Mouse (Mus musculus): ENCODE results near the gene Invs. TPM values are rescaled to one million over a fixed set of nuclear protein-coding genes. Genes with fewer than 3 reads are reported as not detected.
"Not testable (repeated sequence)": the region's sequence is repeated elsewhere in the genome, so short reads cannot be mapped to it uniquely, and the experiment has no call there.

The Invs gene
- polyA plus RNA-seq, 1 experiment from 2014 or later, result 1.9 TPM

DNA sequence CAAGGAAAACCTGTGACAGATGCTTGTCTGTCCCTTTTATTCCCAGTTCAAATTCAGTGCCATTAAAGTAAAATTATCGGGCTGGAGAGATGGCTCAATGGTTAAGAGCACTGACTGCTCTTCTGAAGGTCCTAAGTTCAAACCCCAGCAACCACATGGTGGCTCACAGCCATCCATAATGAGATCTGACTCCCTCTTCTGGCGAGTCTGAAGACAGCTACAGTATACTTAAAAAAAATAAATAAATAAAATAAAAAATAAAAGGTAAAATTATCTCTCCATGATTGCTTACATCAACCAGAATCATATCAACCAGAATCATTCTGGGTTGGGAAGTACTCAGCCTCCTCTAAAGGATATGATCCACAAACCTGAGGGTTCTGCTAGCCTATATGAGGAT is 48.5 kb downstream of the Invs start:
- Histone ChIP-seq H3K36me3 (replicated peaks) (no peaks in the 10 kb centered on the region), H3K27me3 (no peaks in the 10 kb centered on the region), H3K27ac (replicated peaks) (no peak overlapping the region), H3K4me3 (replicated peaks) (no peak overlapping the region), H3K9me3 (replicated peaks) (no peaks in the 10 kb centered on the region), H3K4me2 (no peak overlapping the region), H3K4me1 (replicated peaks) (no peaks in the 10 kb centered on the region), H3K9ac (no peak overlapping the region)
- WGBS (ENCODE audit: insufficient replicate concordance), result 49% methylated on average over 2 of the region's 2 CpGs
- no peak for ATAC-seq (ENCODE audit: insufficient read depth)

- 53% methylated on average over 6 of the region's 6 CpGs for WGBS (ENCODE audit: insufficient replicate concordance)
- H3K4me2 ChIP-seq, result no peak overlapping the region
- H3K9me3 ChIP-seq (replicated peaks), result no peaks in the 10 kb centered on the region
- H3K4me1 ChIP-seq (replicated peaks), result no peaks in the 10 kb centered on the region
- H3K27ac ChIP-seq (replicated peaks), result no peak overlapping the region
- no peaks in the 10 kb centered on the region for H3K36me3 ChIP-seq (replicated peaks)
- H3K9ac ChIP-seq, result no peak overlapping the region
- H3K4me3 ChIP-seq (replicated peaks), result no peak overlapping the region
- H3K27me3 ChIP-seq, result no peaks in the 10 kb centered on the region
- 0 out of 2 replicates have a peak, but pooled peaks have one; percentile 34 for ATAC-seq (ENCODE audit: insufficient read depth)
These were observed 53.0 kb downstream of the Invs start for GRCm38 (mm10) chr4:48332453-48333051.

- Histone ChIP-seq H3K9ac (no peak overlapping the region), H3K36me3 (replicated peaks) (no peaks in the 10 kb centered on the region), H3K4me2 (no peak overlapping the region), H3K9me3 (replicated peaks) (no peaks in the 10 kb centered on the region), H3K27me3 (no peaks in the 10 kb centered on the region), H3K27ac (replicated peaks) (no peak overlapping the region), H3K4me3 (replicated peaks) (no peak overlapping the region), H3K4me1 (replicated peaks) (no peaks in the 10 kb centered on the region)
- no peak for ATAC-seq (ENCODE audit: insufficient read depth)
- 36% methylated on average over 7 of the region's 7 CpGs for WGBS (ENCODE audit: insufficient replicate concordance)
These were observed 55.6 kb downstream of the Invs start for GRCm38 (mm10) chr4:48334927-48335763.

GRCm38 (mm10) chr4:48342705-48343104 is 63.1 kb downstream of the Invs start:
- Histone ChIP-seq H3K9me3 (replicated peaks) (no peaks in the 10 kb centered on the region), H3K4me3 (replicated peaks) (no peak overlapping the region), H3K27me3 (no peaks in the 10 kb centered on the region), H3K9ac (no peak overlapping the region), H3K27ac (replicated peaks) (no peak overlapping the region), H3K4me2 (no peak overlapping the region), H3K4me1 (replicated peaks) (no peaks in the 10 kb centered on the region), H3K36me3 (replicated peaks) (no peaks in the 10 kb centered on the region)
- ATAC-seq (ENCODE audit: insufficient read depth), result no peak
- WGBS (ENCODE audit: insufficient replicate concordance), result 55% methylated on average over 4 of the region's 4 CpGs

- ATAC-seq (ENCODE audit: insufficient read depth), result no peak
- H3K4me2 ChIP-seq, result no peak overlapping the region
- 54% methylated on average over 3 of the region's 3 CpGs for WGBS (ENCODE audit: insufficient replicate concordance)
These were observed 82.8 kb downstream of the Invs start for GRCm38 (mm10) chr4:48362367-48362766.

DNA sequence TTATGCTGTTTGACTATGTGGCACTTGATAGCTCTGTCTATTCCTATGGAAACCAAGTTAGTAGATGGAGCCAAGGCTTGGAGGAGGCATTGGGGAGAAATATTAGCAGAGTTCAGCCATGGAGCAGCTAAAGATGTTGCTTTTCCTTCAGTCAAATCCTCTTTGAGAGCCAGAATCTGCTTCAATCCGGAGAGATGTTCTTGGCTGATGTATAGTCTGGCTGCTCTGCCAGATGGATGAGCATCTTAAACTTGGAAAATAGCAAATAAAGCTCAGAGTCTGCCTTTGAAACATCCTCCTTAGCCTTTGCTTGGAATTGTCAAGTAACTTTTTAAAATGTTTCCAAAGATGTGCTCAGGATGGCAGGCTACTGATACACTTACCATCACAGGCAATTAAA is 91.5 kb downstream of the Invs start:
- no peak overlapping the region for H3K4me2 ChIP-seq
- no peak overlapping the region for H3K27ac ChIP-seq (replicated peaks)
- no peak for ATAC-seq (ENCODE audit: insufficient read depth)
- H3K9ac ChIP-seq, result no peak overlapping the region
- no peak overlapping the region for H3K4me3 ChIP-seq (replicated peaks)
- no peaks in the 10 kb centered on the region for H3K4me1 ChIP-seq (replicated peaks)
- H3K36me3 ChIP-seq (replicated peaks), result no peaks in the 10 kb centered on the region
- no peaks in the 10 kb centered on the region for H3K27me3 ChIP-seq
- H3K9me3 ChIP-seq (replicated peaks), result no peaks in the 10 kb centered on the region
- 61% methylated on average over 1 of the region's 1 CpGs for WGBS (ENCODE audit: insufficient replicate concordance)

More at GRCm38 (mm10) chr4:48362367-48362766, 82.8 kb downstream of the Invs start:
- Histone ChIP-seq H3K4me1 (replicated peaks) (no peaks in the 10 kb centered on the region), H3K9me3 (replicated peaks) (no peaks in the 10 kb centered on the region), H3K36me3 (replicated peaks) (no peaks in the 10 kb centered on the region), H3K4me3 (replicated peaks) (no peak overlapping the region), H3K27ac (replicated peaks) (no peak overlapping the region), H3K27me3 (no peaks in the 10 kb centered on the region), H3K9ac (no peak overlapping the region)

- Histone ChIP-seq H3K4me1 (replicated peaks) (no peaks in the 10 kb centered on the region), H3K9ac (no peak overlapping the region), H3K27me3 (no peaks in the 10 kb centered on the region), H3K4me3 (replicated peaks) (no peak overlapping the region), H3K27ac (replicated peaks) (no peak overlapping the region), H3K9me3 (replicated peaks) (no peaks in the 10 kb centered on the region), H3K4me2 (no peak overlapping the region), H3K36me3 (replicated peaks) (no peaks in the 10 kb centered on the region)
- ATAC-seq (ENCODE audit: insufficient read depth), result no peak
- WGBS (ENCODE audit: insufficient replicate concordance), result 11% methylated on average over 2 of the region's 2 CpGs
These were observed 101.4 kb downstream of the Invs start for GRCm38 (mm10) chr4:48380940-48381339.

GRCm38 (mm10) chr4:48382506-48382905 is 102.9 kb downstream of the Invs start:
- no peak overlapping the region for H3K9ac ChIP-seq
- H3K9me3 ChIP-seq (replicated peaks), result no peaks in the 10 kb centered on the region
- no peak for ATAC-seq (ENCODE audit: insufficient read depth)
- H3K4me2 ChIP-seq, result no peak overlapping the region
- no peaks in the 10 kb centered on the region for H3K27me3 ChIP-seq
- H3K4me3 ChIP-seq (replicated peaks), result no peak overlapping the region
- H3K27ac ChIP-seq (replicated peaks), result no peak overlapping the region
- 76% methylated on average over 5 of the region's 5 CpGs for WGBS (ENCODE audit: insufficient replicate concordance)
- no peaks in the 10 kb centered on the region for H3K36me3 ChIP-seq (replicated peaks)
- H3K4me1 ChIP-seq (replicated peaks), result no peaks in the 10 kb centered on the region

DNA sequence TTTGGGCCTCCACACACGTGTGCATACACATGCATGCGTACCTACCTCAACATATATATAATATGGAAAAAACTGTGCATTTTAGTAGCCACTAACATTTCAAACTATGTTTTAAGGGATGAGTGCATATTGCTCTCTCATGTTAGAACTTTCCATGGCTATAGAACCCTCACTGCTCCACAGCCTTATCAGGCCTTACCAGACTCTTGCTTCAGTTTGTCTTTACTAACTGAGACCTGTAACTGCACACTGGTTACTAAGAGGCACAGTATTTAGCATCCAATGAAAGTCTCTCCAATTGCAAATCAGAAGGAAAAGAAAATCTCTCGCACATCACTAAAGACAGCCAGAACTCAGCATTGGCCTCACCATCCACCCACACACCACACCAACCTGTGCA is 117.4 kb downstream of the Invs start:
- H3K4me2 ChIP-seq, result no peak overlapping the region
- 61% methylated on average over 3 of the region's 3 CpGs for WGBS (ENCODE audit: insufficient replicate concordance)
- H3K36me3 ChIP-seq (replicated peaks), result no peaks in the 10 kb centered on the region
- no peak overlapping the region for H3K4me3 ChIP-seq (replicated peaks)
- H3K27me3 ChIP-seq, result no peaks in the 10 kb centered on the region
- H3K9me3 ChIP-seq (replicated peaks), result no peaks in the 10 kb centered on the region
- H3K4me1 ChIP-seq (replicated peaks), result no peaks in the 10 kb centered on the region
- H3K27ac ChIP-seq (replicated peaks), result no peak overlapping the region
- ATAC-seq (ENCODE audit: insufficient read depth), result no peak
- no peak overlapping the region for H3K9ac ChIP-seq

- Histone ChIP-seq H3K9me3 (replicated peaks) (no peaks in the 10 kb centered on the region), H3K27me3 (no peaks in the 10 kb centered on the region), H3K4me1 (replicated peaks) (no peaks in the 10 kb centered on the region), H3K9ac (no peak overlapping the region), H3K36me3 (replicated peaks) (no peaks in the 10 kb centered on the region), H3K4me2 (no peak overlapping the region), H3K27ac (replicated peaks) (no peak overlapping the region), H3K4me3 (replicated peaks) (no peak overlapping the region)
- WGBS (ENCODE audit: insufficient replicate concordance), result 68% methylated on average over 16 of the region's 16 CpGs
- ATAC-seq (ENCODE audit: insufficient read depth), result no peak
These were observed 123.6 kb downstream of the Invs start for GRCm38 (mm10) chr4:48403066-48403640.

GRCm38 (mm10) chr4:48405724-48406491 is 126.3 kb downstream of the Invs start:
- H3K4me3 ChIP-seq (replicated peaks); H3K4me2 ChIP-seq; H3K4me1 ChIP-seq (replicated peaks); H3K27ac ChIP-seq (replicated peaks); H3K9me3 ChIP-seq (replicated peaks); H3K36me3 ChIP-seq (replicated peaks); ATAC-seq (ENCODE audit: insufficient read depth); H3K27me3 ChIP-seq; H3K9ac ChIP-seq: not testable (repeated sequence)
- WGBS (ENCODE audit: insufficient replicate concordance), result 63% methylated on average over 10 of the region's 10 CpGs
